Mouse (Mus musculus) heart, embryonic 14.5 days (tissue): ENCODE data around the gene Grem1. TPM values are rescaled to one million over a fixed set of nuclear protein-coding genes. Genes with fewer than 3 reads are reported as not detected.

Experiments
- ATAC-seq: fragments of 200-750 bp; cut with Nextera tagmentation; 2 replicates; pipeline ENCODE4 v1.8.0; 2017; ENCODE audit warnings: low read depth, moderate TSS enrichment; ENCODE audit not compliant: insufficient number of reproducible peaks, insufficient read depth, low FRiP score
- H3K27ac ChIP-seq, 2 experiments: fragments of 200-500 bp in 1 of 2; fragments of 300-500 bp in 1 of 2; sonication (generic) in 1 of 2; replicated peaks in 1 of 2; 2 replicates each; pipeline ENCODE4 v1.5.1; 2012 to 2014; ENCODE audit warnings: low read depth in 2 of 2, low read length in 2 of 2, control low read depth in 1 of 2, mild to moderate bottlenecking in 1 of 2, mixed read lengths in 1 of 2; ENCODE audit not compliant: control insufficient read depth in 1 of 2, insufficient read depth in 1 of 2
- H3K27me3 ChIP-seq: fragments of 300-500 bp; sonication (generic); 2 replicates; pipeline ENCODE4 v1.6.1; 2014; ENCODE audit warnings: mild to moderate bottlenecking, low read length, control low read depth; ENCODE audit not compliant: control insufficient read depth, insufficient read depth
- H3K36me3 ChIP-seq: fragments of 300-500 bp; sonication (generic); 2 replicates; pipeline ENCODE4 v1.6.1; 2014; ENCODE audit warnings: mild to moderate bottlenecking, control low read depth, low read length, mixed read lengths; ENCODE audit not compliant: control insufficient read depth, insufficient read depth
- H3K4me1 ChIP-seq, 2 experiments: fragments of 200-500 bp in 1 of 2; fragments of 300-500 bp in 1 of 2; sonication (generic) in 1 of 2; 2 replicates each; pipeline ENCODE4 v1.6.1; 2012 to 2014; ENCODE audit warnings: low read length in 2 of 2, control low read depth in 1 of 2, mixed read lengths in 1 of 2; ENCODE audit not compliant: control insufficient read depth in 2 of 2, insufficient read depth in 2 of 2
- H3K4me2 ChIP-seq: fragments of 300-500 bp; sonication (generic); 2 replicates; pipeline ENCODE4 v1.6.1; 2014; ENCODE audit warnings: mild to moderate bottlenecking, low read length
- H3K4me3 ChIP-seq, 2 experiments: fragments of 200-500 bp in 1 of 2; fragments of 300-500 bp in 1 of 2; sonication (generic) in 1 of 2; 2 replicates each; pipeline ENCODE4 v1.5.1; 2012 to 2014; ENCODE audit warnings: low read length in 2 of 2, mild to moderate bottlenecking in 2 of 2, control low read depth in 1 of 2, low read depth in 1 of 2, moderate library complexity in 1 of 2; ENCODE audit not compliant: control insufficient read depth in 1 of 2, insufficient read depth in 1 of 2
- H3K9ac ChIP-seq: fragments of 300-500 bp; sonication (generic); 2 replicates; pipeline ENCODE4 v1.6.1; 2014; ENCODE audit warnings: mild to moderate bottlenecking, low read length
- H3K9me3 ChIP-seq: fragments of 300-500 bp; sonication (generic); 2 replicates; pipeline ENCODE4 v1.6.1; 2016; ENCODE audit warnings: low read length, control low read depth; ENCODE audit not compliant: control insufficient read depth
- WGBS: fragments of 180-500 bp; shearing (Covaris S2); extraction: QIAGEN DNeasy Blood & Tissue Kit; methylation state at CpG from one replicate; pipeline ENCODE4 v1.1.7; 2014; 5-methylcytosine and 5-hydroxymethylcytosine counted together
- polyA plus RNA-seq: library from polyadenylated mRNA; unstranded; fragments of >200 nt; fragmentation: Nextera tagmentation; extraction: Ambion mirVana; gene quantifications from 2 replicates; pipeline ENCODE4 v1.2.1, GENCODE M21; 2014

The Grem1 gene
- polyA plus RNA-seq, 1 experiment from 2014 or later, result 0.05 TPM

GRCm38 (mm10) chr2:113795186-113795585 lies 36.7 kb upstream of the Grem1 start:
- no peak for ATAC-seq
- no peak overlapping the region for H3K27ac ChIP-seq
- H3K27me3 ChIP-seq, result no peaks in the 10 kb centered on the region
- H3K9me3 ChIP-seq, result no peaks in the 10 kb centered on the region
- no peaks in the 10 kb centered on the region for H3K36me3 ChIP-seq
- H3K4me1 ChIP-seq, result no peaks in the 10 kb centered on the region
- no peak overlapping the region for H3K4me2 ChIP-seq
- no peak overlapping the region for H3K4me3 ChIP-seq
- 69% methylated on average over 4 of the region's 4 CpGs for WGBS
- no peak overlapping the region for H3K9ac ChIP-seq

- 79% methylated on average over 3 of the region's 3 CpGs for WGBS
Measured at GRCm38 (mm10) chr2:113793521-113793920, 35.1 kb upstream of the Grem1 start.

GRCm38 (mm10) chr2:113788821-113789387 lies 30.5 kb upstream of the Grem1 start:
- 72% methylated on average over 4 of the region's 4 CpGs for WGBS
- H3K27me3 ChIP-seq, result no peaks in the 10 kb centered on the region
- H3K9me3 ChIP-seq, result no peaks in the 10 kb centered on the region
- no peak overlapping the region for H3K4me2 ChIP-seq
- H3K36me3 ChIP-seq, result no peaks in the 10 kb centered on the region
- H3K4me1 ChIP-seq, result no peaks in the 10 kb centered on the region
- H3K9ac ChIP-seq, result no peak overlapping the region
- no peak overlapping the region for H3K4me3 ChIP-seq
- no peak overlapping the region for H3K27ac ChIP-seq
- no peak for ATAC-seq

More at GRCm38 (mm10) chr2:113793521-113793920, 35.1 kb upstream of the Grem1 start:
- H3K4me2 ChIP-seq, result no peak overlapping the region
- H3K4me3 ChIP-seq, result no peak overlapping the region
- no peaks in the 10 kb centered on the region for H3K9me3 ChIP-seq
- H3K4me1 ChIP-seq, result no peaks in the 10 kb centered on the region
- no peak for ATAC-seq
- H3K27ac ChIP-seq, result no peak overlapping the region
- no peaks in the 10 kb centered on the region for H3K36me3 ChIP-seq
- no peak overlapping the region for H3K9ac ChIP-seq
- H3K27me3 ChIP-seq, result no peaks in the 10 kb centered on the region

GRCm38 (mm10) chr2:113787882-113788281 lies 29.4 kb upstream of the Grem1 start:
- Histone ChIP-seq H3K4me1 (no peaks in the 10 kb centered on the region), H3K9me3 (no peaks in the 10 kb centered on the region), H3K27me3 (no peaks in the 10 kb centered on the region), H3K4me3 (no peak overlapping the region), H3K9ac (no peak overlapping the region), H3K27ac (no peak overlapping the region), H3K4me2 (no peak overlapping the region), H3K36me3 (no peaks in the 10 kb centered on the region)
- 78% methylated on average over 4 of the region's 4 CpGs for WGBS
- ATAC-seq, result no peak

GRCm38 (mm10) chr2:113784851-113785250 lies 26.4 kb upstream of the Grem1 start:
- no peak for ATAC-seq
- Histone ChIP-seq H3K4me3 (no peak overlapping the region), H3K4me2 (no peak overlapping the region), H3K9me3 (no peaks in the 10 kb centered on the region), H3K9ac (no peak overlapping the region), H3K27me3 (no peaks in the 10 kb centered on the region), H3K4me1 (no peaks in the 10 kb centered on the region), H3K27ac (no peak overlapping the region), H3K36me3 (no peaks in the 10 kb centered on the region)
- WGBS, result 45% methylated on average over 3 of the region's 3 CpGs

GRCm38 (mm10) chr2:113781521-113781920 lies 23.1 kb upstream of the Grem1 start:
- no peak for ATAC-seq
- no peaks in the 10 kb centered on the region for H3K27me3 ChIP-seq
- no peaks in the 10 kb centered on the region for H3K36me3 ChIP-seq
- H3K4me2 ChIP-seq, result no peak overlapping the region
- no peaks in the 10 kb centered on the region for H3K9me3 ChIP-seq
- H3K4me1 ChIP-seq, result no peaks in the 10 kb centered on the region
- H3K27ac ChIP-seq, result no peak overlapping the region
- 63% methylated on average over 4 of the region's 4 CpGs for WGBS
- H3K4me3 ChIP-seq, result no peak overlapping the region
- H3K9ac ChIP-seq, result no peak overlapping the region

- Histone ChIP-seq H3K9me3 (no peaks in the 10 kb centered on the region), H3K27ac (no peak overlapping the region), H3K4me1 (no peaks in the 10 kb centered on the region), H3K9ac (no peak overlapping the region), H3K27me3 (no peaks in the 10 kb centered on the region), H3K4me2 (no peak overlapping the region), H3K36me3 (no peaks in the 10 kb centered on the region), H3K4me3 (no peak overlapping the region)
- ATAC-seq, result no peak
- WGBS, result 76% methylated on average over 5 of the region's 5 CpGs
Measured at GRCm38 (mm10) chr2:113781107-113781506, 22.7 kb upstream of the Grem1 start.

- WGBS, result 74% methylated on average over 3 of the region's 3 CpGs
- Histone ChIP-seq H3K4me3 (no peak overlapping the region), H3K9ac (no peak overlapping the region), H3K27me3 (no peaks in the 10 kb centered on the region), H3K27ac (no peak overlapping the region), H3K9me3 (no peaks in the 10 kb centered on the region), H3K36me3 (no peaks in the 10 kb centered on the region), H3K4me1 (no peaks in the 10 kb centered on the region), H3K4me2 (no peak overlapping the region)
- no peak for ATAC-seq
Measured at GRCm38 (mm10) chr2:113779336-113779735, 20.9 kb upstream of the Grem1 start.
